Mouse (Mus musculus) intestine, embryonic 16.5 days (tissue): ENCODE results near the gene Znfx1. TPM values are rescaled to one million over a fixed set of nuclear protein-coding genes. Genes with fewer than 3 reads are reported as not detected.

Experiments used
- ATAC-seq: fragments of 200-750 bp; cut with Nextera tagmentation; 2 replicates; pipeline ENCODE4 v1.8.0; 2017; ENCODE audit warnings: moderate TSS enrichment, moderate library complexity
- H3K27ac ChIP-seq: fragments of 300-500 bp; sonication (generic); 2 replicates; pipeline ENCODE4 v1.5.1; 2014; ENCODE audit warnings: mild to moderate bottlenecking, low read length
- H3K27me3 ChIP-seq: fragments of 300-500 bp; sonication (generic); replicated peaks from 2 replicates; pipeline ENCODE4 v1.6.1; 2014; ENCODE audit warnings: low read length, control low read depth, mixed read lengths; ENCODE audit not compliant: control insufficient read depth, insufficient read depth
- H3K36me3 ChIP-seq: fragments of 300-500 bp; sonication (generic); 2 replicates; pipeline ENCODE4 v1.6.1; 2014; ENCODE audit warnings: low read length, control low read depth; ENCODE audit not compliant: control insufficient read depth, insufficient read depth
- H3K4me1 ChIP-seq: fragments of 300-500 bp; sonication (generic); 2 replicates; pipeline ENCODE4 v1.6.1; 2014; ENCODE audit warnings: low read length, control low read depth, mixed read lengths; ENCODE audit not compliant: control insufficient read depth, insufficient read depth
- H3K4me2 ChIP-seq: fragments of 300-500 bp; sonication (generic); 2 replicates; pipeline ENCODE4 v1.6.1; 2014; ENCODE audit warnings: low read depth, low read length, control low read depth
- H3K4me3 ChIP-seq: fragments of 300-500 bp; sonication (generic); 2 replicates; pipeline ENCODE4 v1.5.1; 2014; ENCODE audit warnings: mild to moderate bottlenecking, low read length
- H3K9ac ChIP-seq: fragments of 300-500 bp; sonication (generic); 2 replicates; pipeline ENCODE4 v1.6.1; 2014; ENCODE audit warnings: low read depth, low read length
- H3K9me3 ChIP-seq: fragments of 300-500 bp; sonication (generic); 2 replicates; pipeline ENCODE4 v1.6.1; 2016; ENCODE audit warnings: low read length, control low read depth; ENCODE audit not compliant: control insufficient read depth
- WGBS: fragments of 180-500 bp; shearing (Covaris S2); extraction: QIAGEN DNeasy Blood & Tissue Kit; methylation state at CpG from one replicate; pipeline ENCODE4 v1.1.7; 2014; 5-methylcytosine and 5-hydroxymethylcytosine counted together
- polyA plus RNA-seq: library from polyadenylated mRNA; unstranded; fragments of >200 nt; fragmentation: Nextera tagmentation; extraction: Ambion mirVana; gene quantifications from 2 replicates; pipeline ENCODE4 v1.2.1, GENCODE M21; 2015

The Znfx1 gene
- polyA plus RNA-seq, 1 experiment from 2014 or later = 6.5 TPM

- Histone ChIP-seq H3K27ac (peak overlapping the region; percentile 63), H3K27me3 (no peaks in the 10 kb centered on the region), H3K9me3 (no peaks in the 10 kb centered on the region), H3K4me3 (no peak overlapping the region), H3K36me3 (peaks cover 18% of the 10 kb centered on the region), H3K4me2 (0 out of 2 replicates have a peak overlapping the region, but pooled peaks have one; percentile 4), H3K9ac (no peak overlapping the region), H3K4me1 (peaks cover 31% of the 10 kb centered on the region)
- WGBS = 50% methylated on average over 3 of the region's 3 CpGs
- ATAC-seq = no peak
Observed at GRCm38 (mm10) chr2:167058201-167058600, 4.6 kb downstream of the Znfx1 start.

- H3K36me3 ChIP-seq = peaks cover 21% of the 10 kb centered on the region
- peaks cover 33% of the 10 kb centered on the region for H3K4me1 ChIP-seq
- 80% methylated on average over 5 of the region's 5 CpGs for WGBS
Observed at GRCm38 (mm10) chr2:167056942-167057323, 5.9 kb downstream of the Znfx1 start.

GRCm38 (mm10) chr2:167056210-167056941, 6.4 kb downstream of the Znfx1 start:
- no peak overlapping the region for H3K4me3 ChIP-seq
- 98% methylated on average over 15 of the region's 15 CpGs for WGBS

More at GRCm38 (mm10) chr2:167056942-167057323, 5.9 kb downstream of the Znfx1 start:
- Histone ChIP-seq H3K4me3 (no peak overlapping the region), H3K9ac (no peak overlapping the region), H3K9me3 (no peaks in the 10 kb centered on the region), H3K27me3 (no peaks in the 10 kb centered on the region), H3K4me2 (no peak overlapping the region), H3K27ac (no peak overlapping the region)
- ATAC-seq = no peak

GRCm38 (mm10) chr2:167055386-167055785, 7.4 kb downstream of the Znfx1 start:
- ATAC-seq = no peak
- no peaks in the 10 kb centered on the region for H3K9me3 ChIP-seq
- 79% methylated on average over 15 of the region's 15 CpGs for WGBS
- H3K36me3 ChIP-seq = peaks cover 21% of the 10 kb centered on the region
- H3K4me3 ChIP-seq = no peak overlapping the region
- peaks cover 20% of the 10 kb centered on the region for H3K4me1 ChIP-seq
- H3K27me3 ChIP-seq = no peaks in the 10 kb centered on the region
- H3K9ac ChIP-seq = no peak overlapping the region
- H3K27ac ChIP-seq = no peak overlapping the region
- H3K4me2 ChIP-seq = no peak overlapping the region

More at GRCm38 (mm10) chr2:167056210-167056941, 6.4 kb downstream of the Znfx1 start:
- peaks cover 21% of the 10 kb centered on the region for H3K36me3 ChIP-seq
- no peak overlapping the region for H3K4me2 ChIP-seq
- H3K27ac ChIP-seq = no peak overlapping the region
- H3K9me3 ChIP-seq = no peaks in the 10 kb centered on the region
- H3K4me1 ChIP-seq = peaks cover 27% of the 10 kb centered on the region
- no peak for ATAC-seq
- H3K9ac ChIP-seq = no peak overlapping the region
- no peaks in the 10 kb centered on the region for H3K27me3 ChIP-seq

GRCm38 (mm10) chr2:167053127-167053844, 9.5 kb downstream of the Znfx1 start:
- H3K36me3 ChIP-seq = peaks cover 21% of the 10 kb centered on the region
- H3K27ac ChIP-seq = no peak overlapping the region
- no peak overlapping the region for H3K9ac ChIP-seq
- ATAC-seq = peak; percentile 61
- no peak overlapping the region for H3K4me2 ChIP-seq
- peaks cover 14% of the 10 kb centered on the region; the same call in 1 of the 2 replicates for H3K4me1 ChIP-seq
- WGBS = 68% methylated on average over 9 of the region's 9 CpGs
- H3K9me3 ChIP-seq = no peaks in the 10 kb centered on the region
- H3K4me3 ChIP-seq = no peak overlapping the region
- H3K27me3 ChIP-seq = no peaks in the 10 kb centered on the region

- Histone ChIP-seq H3K27me3 (no peaks in the 10 kb centered on the region), H3K4me2 (no peak overlapping the region), H3K9ac (no peak overlapping the region), H3K9me3 (no peaks in the 10 kb centered on the region), H3K36me3 (peaks cover 14% of the 10 kb centered on the region; the same call in 1 of the 2 replicates), H3K4me1 (peaks cover 3% of the 10 kb centered on the region; the same call in 1 of the 2 replicates), H3K27ac (no peak overlapping the region), H3K4me3 (no peak overlapping the region)
- 83% methylated on average over 8 of the region's 8 CpGs for WGBS
- 0 out of 2 replicates have a peak, but pooled peaks have one; percentile 19 for ATAC-seq
Observed at GRCm38 (mm10) chr2:167048698-167049358, 14.0 kb downstream of the Znfx1 start.

GRCm38 (mm10) chr2:167048223-167048622, 14.6 kb downstream of the Znfx1 start:
- Histone ChIP-seq H3K36me3 (peaks cover 17% of the 10 kb centered on the region; the same call in 1 of the 2 replicates), H3K4me3 (no peak overlapping the region), H3K4me1 (peaks cover 2% of the 10 kb centered on the region; the same call in 1 of the 2 replicates), H3K27ac (no peak overlapping the region), H3K4me2 (no peak overlapping the region), H3K9ac (no peak overlapping the region), H3K27me3 (no peaks in the 10 kb centered on the region), H3K9me3 (no peaks in the 10 kb centered on the region)
- WGBS = 85% methylated on average over 10 of the region's 10 CpGs
- peak; percentile 56; the same call in 1 of the 2 replicates for ATAC-seq

- H3K27ac ChIP-seq = no peak overlapping the region
- peaks cover 23% of the 10 kb centered on the region for H3K36me3 ChIP-seq
- H3K27me3 ChIP-seq = no peaks in the 10 kb centered on the region
- H3K4me2 ChIP-seq = no peak overlapping the region
- ATAC-seq = peak; percentile 88
- no peak overlapping the region for H3K9ac ChIP-seq
- H3K4me1 ChIP-seq = no peaks in the 10 kb centered on the region
- H3K9me3 ChIP-seq = no peaks in the 10 kb centered on the region
- no peak overlapping the region for H3K4me3 ChIP-seq
- 79% methylated on average over 12 of the region's 12 CpGs for WGBS
Observed at GRCm38 (mm10) chr2:167043400-167044121, 19.3 kb downstream of the Znfx1 start.
